Mouse (Mus musculus) A20 (cell line): Measurements from ENCODE around the gene Ccdc127.

Experiments
- DNase-seq: peaks from one replicate; pipeline ENCODE4 v3.0.0-alpha.2; 2011; ENCODE audit warnings: low read depth, low spot score

The Ccdc127 gene

DNA sequence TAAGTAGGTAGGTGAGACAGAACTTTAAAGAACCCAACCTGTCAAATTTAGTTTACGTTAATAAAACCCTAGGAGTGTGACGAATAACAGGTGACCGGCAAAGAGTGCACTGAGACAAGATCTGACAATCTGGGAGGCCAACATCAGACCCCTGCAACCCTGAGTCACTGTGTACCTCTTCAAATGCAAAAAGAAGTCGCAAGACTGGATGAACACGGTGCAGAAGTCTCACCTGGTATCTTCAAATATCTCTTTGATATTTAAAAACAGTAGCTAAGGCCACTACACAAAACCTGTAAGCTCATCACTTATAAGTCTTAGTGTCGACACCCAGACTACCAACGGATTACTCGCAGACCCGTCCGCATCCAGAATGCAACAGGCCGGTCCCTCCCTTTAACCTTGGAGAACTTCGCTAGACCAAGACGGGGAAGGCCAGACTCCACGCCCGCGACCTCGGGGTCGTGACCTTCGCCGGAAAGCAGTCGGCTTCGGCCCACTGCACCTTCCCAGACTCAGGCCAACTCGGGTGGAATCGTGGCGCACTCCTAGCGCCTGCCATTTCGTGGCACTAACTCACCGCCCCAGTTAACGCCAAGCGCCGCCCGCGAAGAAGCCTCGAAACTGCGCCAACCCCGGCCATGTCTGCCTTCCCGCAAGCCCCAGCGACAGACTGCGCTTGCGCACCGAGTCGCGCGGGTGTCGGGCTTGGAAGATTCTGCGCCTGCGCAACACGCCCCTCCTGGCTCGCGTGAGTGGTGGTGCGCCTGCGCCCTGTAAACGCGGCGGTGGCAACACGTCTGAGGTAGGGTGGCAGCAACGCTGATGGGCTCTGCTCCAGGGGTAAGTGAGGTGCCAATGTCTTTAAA, at the start of gene Ccdc127, which contains the start of gene Sdha:
Gene Ccdc127, plus strand, starts transcription at position 744 of the 869 bp plus-strand sequence.
Gene Sdha, minus strand, starts transcription at position 715 of the 869 bp plus-strand sequence.
- DNase-seq: peak; percentile 97

DNA sequence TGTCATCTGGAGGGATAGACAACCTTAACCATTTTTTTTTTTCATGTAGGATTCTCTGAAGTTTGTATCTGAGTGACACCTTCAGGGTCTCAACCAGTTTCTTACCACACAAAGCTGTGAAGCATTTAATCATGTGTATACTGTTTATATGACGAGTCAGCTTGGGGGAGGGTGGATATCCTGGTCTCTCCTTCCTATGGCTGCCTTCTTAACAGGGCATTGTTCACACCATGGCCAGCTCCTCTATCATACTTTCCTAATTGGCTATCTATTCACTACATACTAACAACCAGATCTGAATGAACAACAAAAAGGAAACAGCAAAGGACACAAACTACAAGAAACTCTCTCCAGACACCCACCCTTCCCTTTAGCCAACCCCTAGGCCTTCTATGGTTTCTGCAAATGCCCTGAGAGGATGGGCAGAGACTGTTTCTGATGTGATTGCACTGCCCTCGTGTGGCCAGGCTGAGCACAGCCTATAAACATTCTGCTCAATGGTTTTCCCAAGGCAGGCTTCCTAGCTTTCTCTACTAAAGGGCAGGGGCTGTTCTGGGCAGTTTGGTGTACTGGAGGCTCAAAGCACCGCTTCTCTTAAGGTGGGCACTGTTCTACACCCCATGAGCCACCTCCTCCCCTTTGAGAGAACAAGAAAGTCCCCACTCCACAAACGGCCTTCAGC, 49.0 kb upstream of the Ccdc127 start:
- peak; percentile 54 for DNase-seq

DNA sequence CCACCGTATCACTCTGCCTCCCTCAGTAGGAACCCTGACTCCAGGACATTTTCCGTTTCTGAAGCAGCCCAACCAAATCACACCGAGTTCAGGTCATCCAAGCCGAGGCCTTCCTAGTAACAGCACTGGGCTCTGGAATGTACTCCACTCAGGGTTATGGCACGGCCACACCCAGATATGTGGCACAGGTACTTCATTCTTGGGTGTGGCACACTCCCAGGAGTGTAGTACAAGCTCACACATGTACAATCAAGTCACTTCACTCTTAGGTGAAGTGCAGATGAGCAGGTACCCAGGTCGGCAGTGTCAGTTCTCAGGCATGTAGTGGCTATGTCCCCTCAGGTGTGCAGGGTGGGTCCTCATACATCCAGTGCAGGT, 48.5 kb upstream of the Ccdc127 start:
- DNase-seq: no peak

DNA sequence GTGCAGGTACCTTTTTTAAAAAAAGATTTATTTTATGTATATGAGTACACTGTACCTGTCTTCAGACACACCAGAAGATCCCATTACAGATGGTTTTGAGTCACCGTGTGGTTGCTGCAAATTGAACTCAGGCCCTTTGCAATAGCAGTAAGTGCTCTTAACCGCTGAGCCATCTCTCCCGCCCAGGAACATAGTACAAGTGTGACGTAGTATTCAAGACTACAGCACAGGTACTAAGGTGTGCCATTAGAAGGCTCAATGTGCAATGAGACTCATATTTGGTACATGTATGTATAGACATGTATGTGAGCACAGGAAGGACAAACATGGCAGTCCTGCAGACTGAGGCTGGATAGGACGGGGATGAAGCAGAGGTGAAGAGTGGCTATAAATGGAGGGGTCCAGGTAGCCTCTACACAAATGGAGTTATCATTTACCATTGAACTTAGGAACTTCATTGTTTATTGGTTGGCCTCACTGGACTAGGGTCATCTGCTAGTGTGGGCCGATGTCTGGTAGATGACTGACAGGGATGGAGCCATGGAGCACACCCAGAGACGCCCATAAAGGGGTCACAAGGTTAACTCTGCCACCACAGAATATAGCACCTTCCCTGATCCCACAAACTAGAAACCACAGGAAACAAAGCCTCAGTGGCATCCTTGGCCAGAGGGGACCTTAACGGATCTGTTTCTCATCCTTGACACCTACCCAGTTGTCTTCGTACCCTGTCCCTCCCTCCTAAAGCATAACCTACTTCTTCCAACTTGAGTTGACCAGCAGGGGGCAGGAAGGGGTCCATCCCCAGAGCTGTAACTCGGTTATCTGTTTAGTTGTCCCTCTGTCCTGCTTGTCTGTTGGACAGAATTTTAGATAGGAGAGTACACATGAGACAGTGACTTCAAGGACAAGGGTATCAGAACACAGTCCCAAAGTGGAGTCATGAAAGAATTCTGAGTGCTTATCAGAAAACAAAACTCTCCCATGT, 47.8 kb upstream of the Ccdc127 start:
- DNase-seq: peak; percentile 23

DNA sequence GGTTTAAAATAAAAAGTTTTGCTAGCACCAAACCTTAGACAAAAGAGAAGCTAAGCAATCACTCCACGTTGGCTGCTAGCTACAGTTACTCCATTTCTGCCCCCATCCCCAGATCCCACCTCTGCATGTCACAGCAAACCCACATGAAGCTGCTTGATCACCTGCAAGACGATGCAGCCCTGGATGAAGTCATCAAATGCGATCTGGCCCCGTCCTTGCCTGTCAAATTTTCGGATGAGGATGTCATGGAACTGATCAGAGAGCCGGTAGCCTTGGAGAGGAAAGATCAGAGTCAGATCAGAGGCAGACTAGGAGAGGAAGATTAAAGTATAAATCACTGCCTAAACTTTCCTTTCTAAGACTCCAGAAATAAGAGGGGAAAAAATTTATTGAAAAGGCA, 44.7 kb upstream of the Ccdc127 start:
- DNase-seq: no peak

DNA sequence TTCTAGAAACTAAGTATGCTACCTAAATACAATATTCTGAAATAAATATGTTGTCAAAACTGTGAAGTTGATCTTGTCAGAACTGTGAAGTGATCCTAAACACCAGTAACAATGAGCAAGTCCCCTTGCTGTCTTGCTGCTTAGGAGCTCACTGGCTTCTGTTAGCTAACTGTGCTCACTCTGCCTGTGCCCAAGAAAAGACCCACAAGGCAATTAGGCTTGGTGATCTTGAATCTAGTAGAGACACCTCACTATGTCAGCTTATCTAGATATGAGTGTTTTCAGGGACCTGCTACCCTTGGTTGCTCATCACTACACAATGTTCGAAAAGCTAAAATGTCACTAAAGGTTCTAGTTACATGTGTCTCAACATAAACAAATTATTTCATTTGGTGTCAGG, 44.3 kb upstream of the Ccdc127 start:
- no peak for DNase-seq

DNA sequence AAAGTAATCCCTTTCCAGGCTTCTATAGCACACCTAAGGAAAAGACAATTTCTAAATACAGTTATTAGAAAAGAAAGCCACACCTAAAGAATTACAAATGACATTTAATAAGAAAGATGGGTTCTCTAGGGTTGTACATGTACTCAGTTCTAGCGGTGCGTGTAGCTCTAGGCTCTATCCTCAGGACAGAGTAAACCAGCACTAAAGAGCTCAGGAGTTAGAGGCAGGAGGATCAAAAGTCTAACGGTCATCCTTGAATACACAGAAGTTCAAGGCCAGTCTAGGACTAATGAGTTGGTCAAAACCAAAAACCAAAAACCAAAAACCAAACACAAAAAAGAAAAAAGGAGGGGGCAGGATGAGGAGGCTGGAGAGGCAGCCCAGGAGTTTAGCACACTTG, 35.5 kb upstream of the Ccdc127 start:
- no peak for DNase-seq

DNA sequence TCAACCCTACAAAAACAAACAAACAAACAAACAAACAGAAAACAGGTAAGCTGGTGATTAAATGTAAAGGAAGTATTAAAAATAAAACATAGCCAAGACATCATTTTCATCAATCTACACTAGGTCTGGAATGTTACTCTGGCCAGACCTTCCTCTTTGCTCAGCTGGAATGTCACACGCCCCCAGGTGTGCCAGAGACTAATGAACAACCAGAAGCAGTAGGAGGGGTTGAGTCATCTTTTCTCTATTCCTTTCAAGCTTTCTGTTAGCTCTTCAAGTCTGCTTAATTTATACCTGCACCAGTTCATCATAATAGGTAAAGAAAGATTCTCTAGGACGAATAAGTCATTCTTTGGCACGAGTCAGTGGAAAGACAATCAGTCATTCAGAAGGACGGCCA, 33.7 kb upstream of the Ccdc127 start:
- DNase-seq: no peak

DNA sequence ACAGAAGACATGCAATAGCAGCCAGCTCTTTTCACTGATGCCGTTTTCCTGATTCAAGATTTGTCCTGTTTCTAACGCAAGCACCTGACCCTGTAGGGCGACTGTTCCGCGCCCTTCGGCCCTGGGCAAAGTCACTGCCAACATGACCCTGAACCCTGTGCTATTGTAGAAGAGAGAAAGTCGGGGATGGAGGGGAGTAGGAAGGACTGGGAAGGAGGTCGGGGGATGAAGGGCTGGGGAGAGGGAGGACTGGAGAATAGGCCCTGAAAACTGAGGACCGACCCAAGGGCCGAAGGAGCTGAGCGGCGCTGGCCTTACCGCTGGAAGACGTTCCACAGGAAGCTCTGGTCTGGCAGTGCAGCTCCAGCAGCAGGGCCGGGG, 33.3 kb upstream of the Ccdc127 start:
- no peak for DNase-seq

DNA sequence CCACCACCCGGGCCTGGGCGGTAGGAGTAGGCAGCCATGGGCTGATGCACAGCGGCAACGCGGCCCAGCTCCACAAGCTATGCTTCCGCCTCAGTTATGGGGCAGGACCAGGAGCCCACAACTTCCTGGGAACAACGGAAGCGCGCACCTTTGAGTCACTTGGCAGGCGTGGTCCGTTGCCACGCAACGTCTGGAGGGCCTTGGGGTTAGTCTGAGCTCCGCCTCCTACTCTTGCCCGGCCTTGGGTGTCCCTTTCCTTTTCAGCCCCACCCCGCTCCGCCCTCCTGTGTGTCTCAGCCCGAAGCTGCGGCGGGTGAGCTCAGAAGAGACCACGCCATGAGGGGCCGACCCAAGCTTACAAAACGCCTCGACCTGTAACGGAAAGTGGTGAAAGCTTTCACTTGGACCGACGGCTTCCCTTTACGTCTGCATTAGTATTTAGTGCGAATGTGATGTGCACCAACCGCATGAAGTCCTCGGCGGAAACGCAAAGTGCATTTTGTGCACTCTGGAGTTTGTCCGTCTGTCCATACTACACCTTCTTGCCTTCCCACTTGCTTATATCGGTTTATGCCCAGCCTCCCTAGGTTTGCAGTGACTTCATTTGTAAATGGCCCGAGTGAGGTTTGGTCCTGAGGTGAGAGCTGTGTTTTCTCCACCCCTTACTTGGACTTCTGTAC, 32.8 kb upstream of the Ccdc127 start, which contains the start of gene Pdcd6:
Gene Pdcd6, minus strand, starts transcription at position 411 of the 680 bp plus-strand sequence.
- peak; percentile 98 for DNase-seq

DNA sequence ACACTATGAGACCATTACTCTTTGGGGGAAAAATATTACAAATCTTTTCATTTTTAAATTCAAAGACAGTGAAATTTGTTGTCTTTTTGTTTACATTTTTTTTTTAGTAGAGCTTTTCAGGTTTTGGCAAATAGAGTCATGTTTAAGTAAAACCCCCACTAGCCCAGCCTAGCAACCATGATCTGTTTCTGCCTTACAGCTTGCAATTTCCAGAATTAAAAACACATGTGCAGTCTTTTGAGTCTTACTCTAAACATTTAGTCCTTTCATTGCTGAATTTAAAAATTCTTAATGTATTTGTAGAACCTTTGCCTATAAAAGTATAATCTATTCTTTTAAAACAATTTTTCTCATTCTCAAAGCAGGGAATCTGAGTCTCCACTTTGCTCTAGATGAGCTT, 20.8 kb upstream of the Ccdc127 start:
- DNase-seq: no peak

DNA sequence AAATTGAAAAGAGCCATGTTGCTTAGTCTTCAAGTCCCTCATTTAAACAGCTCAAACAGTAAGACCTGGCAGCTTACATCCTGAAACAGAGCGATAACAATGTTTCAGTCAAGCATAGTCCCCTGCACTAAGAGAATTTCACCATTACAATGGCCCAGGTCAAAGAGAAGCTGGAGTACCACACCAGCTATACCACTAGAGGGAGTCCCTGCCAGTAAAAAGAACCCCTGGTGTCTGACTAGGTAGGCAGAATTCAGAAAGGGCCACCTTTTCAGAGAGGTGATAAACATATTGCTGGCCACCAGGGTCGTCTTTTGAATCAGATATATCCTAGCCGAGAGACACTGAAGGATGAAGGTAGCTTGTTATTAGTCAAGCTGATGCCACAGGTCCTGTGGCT, 9.1 kb upstream of the Ccdc127 start:
- peak; percentile 70 for DNase-seq

DNA sequence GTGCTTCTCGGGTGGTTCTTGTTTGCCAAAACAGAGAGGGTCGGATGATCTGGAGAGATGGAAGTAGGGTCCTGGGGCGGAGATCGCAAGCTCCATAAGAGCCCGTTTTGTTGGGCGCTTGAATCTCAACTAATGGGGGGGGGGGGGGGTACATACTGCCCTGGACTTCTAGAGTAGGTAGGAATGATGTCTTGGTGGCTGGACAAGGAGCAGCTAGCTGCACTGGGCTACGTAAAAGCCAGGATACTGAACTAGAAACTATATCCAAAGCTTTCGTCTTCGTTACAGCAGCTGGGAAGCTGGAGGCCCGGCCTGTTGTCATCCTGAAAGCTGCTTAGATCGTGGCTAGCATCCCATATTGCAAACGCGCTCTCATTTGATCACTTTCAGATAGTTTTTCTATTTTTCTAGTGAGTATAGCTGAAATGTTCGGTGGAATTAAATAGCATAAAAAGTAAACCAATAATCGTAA, 362 bp downstream of the Ccdc127 start:
- DNase-seq: no peak

DNA sequence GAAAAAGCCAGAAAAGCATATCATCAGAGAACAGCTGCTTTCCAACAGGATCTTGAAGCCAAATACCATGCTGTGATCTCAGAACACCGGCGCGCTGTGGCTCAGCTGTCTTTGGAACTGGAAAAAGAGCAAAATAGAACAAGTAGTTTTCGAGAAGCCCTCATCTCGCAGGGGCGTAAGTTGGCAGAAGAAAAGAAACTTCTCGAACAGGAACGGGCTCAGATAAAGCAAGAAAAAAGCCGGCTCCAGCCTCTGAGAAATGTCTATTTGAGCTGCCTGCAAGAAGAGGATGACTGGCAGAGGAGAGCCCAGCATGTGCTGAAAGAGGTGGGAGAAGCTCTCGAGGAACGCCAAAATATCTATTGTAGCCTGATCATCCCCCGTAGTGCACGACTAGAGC, 6.4 kb downstream of the Ccdc127 start:
- no peak for DNase-seq

DNA sequence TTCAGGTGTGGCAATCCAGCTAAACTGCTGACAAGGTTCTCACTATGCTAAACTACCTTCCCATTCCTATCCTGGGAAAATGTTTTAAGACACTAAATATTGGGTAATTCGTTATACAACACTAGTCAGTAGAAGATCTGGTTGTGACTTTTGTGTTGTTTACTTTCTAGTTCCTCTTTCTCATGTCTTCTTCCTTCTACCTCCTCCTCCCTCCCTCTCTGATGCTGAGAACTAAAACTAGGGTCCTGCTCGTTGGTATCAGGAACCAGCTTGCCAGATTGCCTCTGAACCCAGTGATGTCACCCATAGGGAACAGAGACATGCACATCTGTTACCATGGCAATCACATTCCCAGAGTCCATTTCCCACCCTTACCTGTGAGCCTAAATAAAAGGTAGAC, 12.1 kb downstream of the Ccdc127 start:
- DNase-seq: peak; percentile 50

DNA sequence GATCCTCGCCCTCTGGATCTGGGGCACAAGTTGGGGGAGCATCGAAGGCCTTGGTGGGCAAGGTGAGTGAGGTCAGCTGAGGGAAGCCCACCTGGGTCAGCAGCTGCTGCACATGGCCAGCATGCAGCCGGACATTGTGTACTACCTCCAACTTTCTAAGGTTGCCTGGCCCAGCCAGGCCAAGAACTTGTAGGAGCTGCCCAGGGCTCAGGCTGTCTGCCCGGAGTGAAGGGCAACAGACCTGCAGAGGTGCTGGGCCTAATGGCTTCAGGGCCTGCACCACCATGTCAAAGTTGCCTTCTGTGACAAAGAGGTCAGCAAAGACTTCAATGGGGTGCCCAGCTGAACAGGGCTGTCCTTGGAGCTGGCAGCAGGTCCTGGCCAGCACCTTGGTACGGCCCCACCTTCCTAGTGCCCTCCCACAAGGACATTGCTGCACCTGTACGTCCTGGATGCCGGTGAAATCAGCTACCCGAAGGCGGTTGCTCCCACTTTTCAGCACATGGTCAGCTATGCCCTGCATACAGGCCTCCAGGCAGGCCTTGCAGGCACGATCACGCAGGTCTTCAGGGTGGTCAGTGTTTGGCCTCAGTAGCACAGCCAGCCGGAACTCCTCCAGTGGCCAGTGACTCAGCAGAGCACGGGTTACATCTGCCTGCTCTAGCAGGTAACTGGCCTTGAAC, 13.2 kb downstream of the Ccdc127 start:
- no peak for DNase-seq

DNA sequence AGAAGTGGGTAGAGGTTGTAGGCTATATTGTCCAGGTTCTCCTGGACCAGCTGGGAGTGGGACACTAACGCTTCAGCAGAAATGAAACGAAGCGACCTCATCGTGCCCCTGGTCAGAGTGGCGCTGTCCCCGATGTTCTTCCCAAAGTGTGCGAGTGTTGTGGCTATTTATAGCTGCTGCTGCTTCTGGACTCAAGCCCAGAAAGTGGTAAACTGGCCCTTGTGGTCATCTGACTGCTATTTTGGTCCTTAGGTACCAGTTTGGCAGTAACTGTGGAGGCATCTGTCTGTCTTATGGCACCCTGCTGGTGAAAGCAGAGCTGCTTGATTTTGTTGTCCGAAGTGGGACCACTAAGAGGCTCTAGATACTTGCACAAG, 13.7 kb downstream of the Ccdc127 start, which contains the start of gene Lrrc14b:
Gene Lrrc14b, minus strand, starts transcription at position 147 of the 377 bp plus-strand sequence.
- no peak for DNase-seq

DNA sequence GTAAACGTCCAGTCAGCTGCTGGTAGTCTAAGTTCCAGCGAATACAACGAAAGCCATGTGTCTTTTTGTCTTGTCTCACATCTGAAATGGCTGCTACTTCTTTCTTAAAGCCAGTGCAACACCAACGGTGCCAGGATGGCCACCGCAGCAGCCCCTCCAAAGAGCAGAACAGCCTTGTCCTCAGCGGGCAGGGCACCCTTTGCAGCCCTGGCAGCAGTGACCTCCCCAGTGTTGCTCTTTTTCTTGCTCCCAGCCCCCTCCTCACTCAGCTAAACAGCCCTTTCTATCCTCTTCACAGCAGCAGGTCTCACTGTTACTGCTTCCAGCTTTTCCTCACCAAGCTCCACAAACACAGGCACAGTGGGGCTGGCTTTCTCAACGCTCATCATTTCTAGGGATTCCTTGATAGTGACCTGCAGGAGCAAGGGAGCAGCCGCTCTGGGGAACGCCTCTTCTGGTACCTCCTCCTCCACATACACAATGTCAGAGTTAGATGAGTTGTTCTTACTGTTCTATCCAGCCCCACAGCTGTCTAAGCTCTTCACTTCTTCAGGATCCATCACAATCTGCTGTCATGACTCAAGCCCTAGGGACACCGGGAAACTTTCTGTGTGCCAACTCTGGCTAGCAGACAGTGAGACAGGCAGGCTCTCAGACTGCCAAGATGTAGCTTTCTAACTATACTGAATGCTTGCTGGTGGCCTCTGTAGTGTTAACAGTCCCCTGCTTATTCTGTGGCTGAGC, 31.6 kb downstream of the Ccdc127 start:
- no peak for DNase-seq

DNA sequence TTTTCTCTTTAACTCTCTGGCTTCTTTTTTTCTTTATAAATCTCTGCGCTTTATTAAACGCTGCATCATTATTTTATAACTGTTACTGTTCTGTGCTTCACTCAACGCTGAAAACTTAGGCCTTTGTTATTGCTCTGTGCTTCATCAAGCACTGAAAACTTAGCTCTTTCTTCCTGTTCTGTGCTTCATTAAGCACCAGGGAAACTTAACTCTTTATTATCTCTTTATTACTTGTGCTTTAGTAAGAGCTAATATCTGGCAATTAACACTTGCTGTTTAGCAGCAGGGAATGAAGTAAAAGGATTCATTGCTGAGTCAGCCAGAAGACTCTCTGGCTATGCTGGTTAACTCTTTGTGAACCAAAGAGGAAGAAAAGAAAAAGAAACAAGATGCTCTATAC, 32.2 kb downstream of the Ccdc127 start:
- no peak for DNase-seq

DNA sequence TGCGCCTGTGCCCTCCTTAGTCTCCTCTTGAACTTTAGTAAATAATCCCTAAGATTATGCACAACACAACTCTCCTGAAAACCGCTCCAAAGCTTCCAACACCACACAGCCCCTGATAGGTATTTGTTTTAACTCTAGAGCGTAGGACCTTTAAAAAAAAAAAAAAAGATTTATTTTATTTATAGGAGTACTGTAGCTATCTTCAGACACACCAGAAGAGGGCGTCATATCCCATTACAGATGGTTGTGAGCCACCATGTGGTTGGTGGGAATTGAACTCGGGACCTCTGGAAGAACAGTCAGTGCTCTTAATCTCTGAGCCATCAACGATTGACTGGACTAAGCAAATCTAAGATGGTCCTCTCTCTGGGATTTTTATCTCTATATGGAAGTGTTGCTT, 39.6 kb downstream of the Ccdc127 start:
- no peak for DNase-seq
